Mouse (Mus musculus) E14TG2a.4 (cell line): Measurements from ENCODE around the gene Rmnd5b.

Source experiments
- CTCF ChIP-seq: conservative IDR thresholded peaks from 2 replicates; pipeline ENCODE4 v1.5.1; 2014; ENCODE audit warnings: low read length
- NANOG ChIP-seq: IDR thresholded peaks from 2 replicates; pipeline ENCODE4 v1.6.1; 2014; ENCODE audit warnings: borderline replicate concordance, low read length, mixed read lengths
- POU5F1 ChIP-seq: IDR thresholded peaks from 2 replicates; pipeline ENCODE4 v1.6.1; 2014; ENCODE audit warnings: low read length, borderline replicate concordance

- TF ChIP-seq CTCF (no peak), POU5F1 (no peak), NANOG (no peak)
Measured at GRCm38 (mm10) chr11:51643761-51644160, 8.1 kb upstream of the Rmnd5b start.
